Mouse (Mus musculus): ENCODE data around the gene Ctsf.
"Not testable (repeated sequence)": the region's sequence is repeated elsewhere in the genome, so short reads cannot be mapped to it uniquely, and the experiment has no call there.

Gene Ctsf

DNA sequence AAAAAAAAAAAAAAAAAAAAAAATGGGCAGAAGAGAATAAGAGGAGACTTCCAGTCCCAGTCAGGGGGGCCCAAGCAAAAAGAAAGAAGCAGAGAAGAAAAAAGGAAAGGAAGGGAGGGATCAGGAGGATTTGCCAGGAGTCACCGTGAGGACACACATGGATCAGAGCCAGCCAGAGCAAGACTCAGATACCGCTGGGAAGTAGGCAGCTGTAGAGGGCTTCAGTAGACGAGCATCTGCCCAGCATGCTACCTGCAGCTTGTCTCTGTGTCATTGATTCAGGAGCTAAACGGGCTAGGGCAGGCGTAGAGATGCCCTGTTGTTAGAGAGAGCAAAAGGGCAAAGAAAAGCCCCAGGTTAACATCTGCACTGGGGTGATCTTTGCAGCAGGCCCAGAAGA, 4.6 kb upstream of the Ctsf start:
- DNase-seq = no peak

GRCm38 (mm10) chr19:4855470-4855820, 515 bp downstream of the Ctsf start:
- no peak for DNase-seq

GRCm38 (mm10) chr19:4855951-4856350, 1.0 kb downstream of the Ctsf start:
- no peak for DNase-seq

DNA sequence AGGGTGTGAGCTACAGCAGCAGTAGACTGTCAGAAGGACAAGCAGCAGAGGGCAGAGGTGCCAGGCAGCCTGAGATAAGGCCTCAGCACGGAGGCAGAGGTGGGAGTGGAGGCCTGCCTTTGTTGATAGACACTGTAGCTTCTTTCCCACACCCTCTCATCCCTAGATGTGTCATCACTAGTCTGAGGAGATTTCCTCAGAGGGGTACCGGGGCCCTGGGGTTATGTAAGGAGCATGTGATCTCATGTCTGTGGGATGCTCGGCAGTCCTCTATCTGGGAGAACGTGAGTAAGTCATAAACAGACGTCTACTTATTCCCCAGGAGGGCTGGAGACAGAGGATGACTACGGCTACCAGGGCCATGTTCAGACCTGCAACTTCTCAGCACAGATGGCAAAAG, 4.2 kb downstream of the Ctsf start:
- no peak for DNase-seq

GRCm38 (mm10) chr19:4863048-4863447, 8.1 kb downstream of the Ctsf start:
- no peak for DNase-seq

DNA sequence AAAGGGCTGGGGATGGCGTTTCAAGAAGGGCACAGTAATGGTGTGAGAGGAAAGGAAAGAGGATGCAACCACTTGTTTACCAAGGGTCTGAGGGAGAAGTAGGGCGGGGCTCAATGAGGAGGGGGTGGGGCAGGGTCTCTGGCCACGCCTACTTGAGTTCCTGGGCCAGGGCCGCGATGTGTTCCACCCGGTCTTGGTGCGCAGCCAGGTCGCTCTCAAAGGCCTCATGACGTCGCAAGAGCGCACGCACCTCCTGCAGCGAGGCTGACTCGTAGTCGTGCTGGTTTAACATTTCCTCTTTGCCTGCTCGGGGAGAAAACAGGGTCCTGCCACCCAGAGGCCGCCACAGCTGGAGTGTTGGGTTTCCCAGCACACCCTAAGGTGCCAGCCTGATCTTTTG, 10.2 kb downstream of the Ctsf start:
- DNase-seq = no peak

DNA sequence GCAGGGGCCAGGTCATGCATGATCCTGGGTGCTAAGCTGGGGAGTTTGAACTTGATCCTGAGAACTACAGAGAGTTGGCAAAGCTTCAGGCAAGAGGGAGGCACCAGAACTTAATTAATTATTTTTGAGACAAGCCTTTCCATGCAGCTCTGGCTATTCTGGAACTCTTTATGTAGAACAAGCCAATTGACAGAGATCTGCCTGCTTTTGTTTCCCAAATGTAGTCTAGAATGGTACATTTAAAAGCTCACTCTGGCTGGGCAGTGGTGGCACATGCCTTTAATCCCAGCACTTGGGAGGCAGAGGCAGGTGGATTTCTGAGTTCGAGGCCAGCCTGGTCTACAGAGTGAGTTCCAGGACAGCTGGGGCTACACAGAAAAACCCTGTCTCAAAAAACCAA, 19.7 kb downstream of the Ctsf start:
- not testable (repeated sequence) for DNase-seq

GRCm38 (mm10) chr19:4876241-4876640, 21.3 kb downstream of the Ctsf start:
- no peak for DNase-seq

GRCm38 (mm10) chr19:4876755-4877154, 21.8 kb downstream of the Ctsf start:
- DNase-seq = no peak

DNA sequence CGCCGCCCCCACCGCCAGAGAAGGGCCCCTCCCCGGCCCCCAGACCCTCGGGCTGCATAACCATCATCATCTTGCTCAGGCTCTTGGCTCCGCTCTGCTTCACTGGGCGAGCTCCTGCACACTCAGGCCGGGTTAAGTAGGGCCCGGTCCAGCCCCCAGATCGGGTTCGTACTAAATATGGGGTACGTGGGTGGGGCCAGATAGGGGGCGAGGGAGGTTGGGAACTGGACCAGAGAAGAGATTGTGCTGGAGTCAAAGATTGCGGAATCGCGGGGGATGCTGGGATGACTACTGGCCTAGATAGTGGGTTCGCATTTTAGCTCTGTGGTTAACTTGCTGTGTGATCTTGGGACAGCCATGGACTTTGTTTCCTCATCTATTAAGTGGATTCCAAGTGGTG, 22.9 kb downstream of the Ctsf start, which contains the start of gene Actn3:
Gene Actn3 (minus strand): TSS at position 125 of the 400 bp plus-strand sequence.
- no peak for DNase-seq

DNA sequence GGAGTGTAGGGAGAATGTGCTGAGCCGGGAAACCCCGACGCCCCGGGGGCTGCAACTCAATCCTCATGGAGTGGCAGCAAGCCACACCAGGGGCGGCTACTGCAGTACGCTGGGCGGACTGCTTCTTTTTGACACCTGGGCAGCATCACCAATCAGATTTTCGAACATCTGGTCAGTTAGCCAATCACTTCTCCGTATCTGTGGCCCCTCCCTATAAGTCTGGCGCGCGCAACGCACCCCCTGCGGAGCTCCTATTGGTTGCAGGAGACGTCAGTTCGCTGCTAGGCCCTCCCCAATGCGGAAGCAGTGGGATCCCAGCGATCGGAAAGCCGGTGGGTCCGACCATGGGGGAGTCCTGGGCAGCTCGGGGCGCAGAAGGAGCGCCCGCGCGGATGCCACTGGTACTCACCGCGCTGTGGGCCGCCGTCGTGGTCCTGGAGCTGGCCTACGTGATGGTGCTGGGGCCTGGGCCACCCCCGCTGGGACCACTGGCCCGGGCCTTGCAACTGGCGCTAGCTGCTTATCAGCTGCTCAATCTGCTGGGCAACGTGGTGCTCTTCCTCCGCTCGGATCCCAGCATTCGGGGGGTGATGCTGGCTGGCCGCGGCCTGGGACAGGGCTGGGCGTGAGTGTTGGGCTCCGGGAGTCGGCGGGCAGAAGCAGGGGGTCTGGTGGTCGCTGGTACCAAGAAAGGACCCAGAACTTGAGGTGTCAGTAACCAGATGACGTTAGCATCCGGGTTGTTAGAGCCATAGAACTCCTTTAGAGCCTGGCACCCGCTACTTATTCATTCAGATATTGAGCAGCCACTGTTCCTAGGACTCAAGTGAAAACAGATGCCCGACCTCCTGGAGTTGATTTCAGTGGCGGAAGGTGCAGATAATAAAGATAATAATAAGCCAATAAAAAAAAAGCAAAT, 23.7 kb downstream of the Ctsf start, which contains the start of gene Zdhhc24:
Gene Zdhhc24 (plus strand): TSS at position 264 of the 919 bp plus-strand sequence.
- DNase-seq = peak; percentile 96

DNA sequence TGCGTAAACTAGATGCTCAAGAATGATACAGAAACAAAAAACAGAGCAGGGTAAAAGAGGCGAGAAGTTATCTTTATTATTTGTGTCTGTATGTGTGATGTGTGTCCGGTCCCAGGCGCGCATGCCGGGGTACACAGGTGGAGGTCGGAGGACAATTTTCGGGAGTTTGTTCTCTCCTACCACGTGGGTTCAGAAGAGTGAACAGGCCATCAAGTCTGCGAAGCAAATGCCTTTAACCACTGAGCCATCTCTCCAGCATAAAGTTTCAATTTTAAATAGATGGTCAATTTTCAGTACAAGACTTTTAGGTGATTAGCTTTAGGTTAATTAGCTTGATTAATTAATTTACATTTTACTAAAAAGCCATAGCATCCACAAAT, 24.4 kb downstream of the Ctsf start:
- DNase-seq = no peak

DNA sequence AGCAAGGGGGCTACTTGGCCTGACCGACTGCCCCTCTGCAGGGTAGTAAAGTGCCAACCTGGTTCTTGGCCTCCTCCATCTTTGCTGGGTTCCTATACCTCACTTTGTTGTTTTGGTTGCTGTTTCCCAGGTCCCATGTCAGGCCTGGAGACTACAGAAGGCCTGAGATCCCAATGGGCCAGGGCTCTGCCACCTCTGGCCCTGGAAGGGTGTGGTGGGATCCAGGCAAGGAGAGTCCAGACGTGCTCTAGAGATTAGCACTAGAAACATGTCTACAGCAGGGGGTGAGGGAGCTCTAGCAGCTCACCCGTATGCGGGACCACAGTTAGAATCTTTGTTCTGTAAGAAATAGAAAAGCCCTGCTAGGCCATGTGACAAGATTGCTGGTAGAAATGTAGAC, 29.0 kb downstream of the Ctsf start:
- no peak for DNase-seq

GRCm38 (mm10) chr19:4889791-4890190, 34.9 kb downstream of the Ctsf start:
- DNase-seq = no peak

DNA sequence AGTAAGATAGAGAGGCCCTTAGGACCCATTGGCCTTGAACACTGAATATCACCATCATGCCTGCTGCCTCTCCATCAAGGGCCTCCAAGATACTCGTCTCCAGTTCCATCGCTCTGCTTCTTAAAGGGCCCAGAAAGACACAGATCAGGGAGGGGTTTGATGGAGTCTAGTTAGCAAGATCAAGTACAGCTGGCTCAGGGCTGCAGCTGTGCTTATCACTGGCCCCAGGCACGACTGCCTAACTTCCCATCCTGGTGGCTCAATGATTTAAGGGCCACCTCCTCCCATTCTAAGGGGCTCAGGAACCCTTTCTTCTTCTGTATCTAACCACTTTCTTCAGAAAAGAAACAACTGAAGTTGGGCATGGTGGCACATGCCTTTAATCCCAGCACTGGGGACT, 36.9 kb downstream of the Ctsf start:
- no peak for DNase-seq

DNA sequence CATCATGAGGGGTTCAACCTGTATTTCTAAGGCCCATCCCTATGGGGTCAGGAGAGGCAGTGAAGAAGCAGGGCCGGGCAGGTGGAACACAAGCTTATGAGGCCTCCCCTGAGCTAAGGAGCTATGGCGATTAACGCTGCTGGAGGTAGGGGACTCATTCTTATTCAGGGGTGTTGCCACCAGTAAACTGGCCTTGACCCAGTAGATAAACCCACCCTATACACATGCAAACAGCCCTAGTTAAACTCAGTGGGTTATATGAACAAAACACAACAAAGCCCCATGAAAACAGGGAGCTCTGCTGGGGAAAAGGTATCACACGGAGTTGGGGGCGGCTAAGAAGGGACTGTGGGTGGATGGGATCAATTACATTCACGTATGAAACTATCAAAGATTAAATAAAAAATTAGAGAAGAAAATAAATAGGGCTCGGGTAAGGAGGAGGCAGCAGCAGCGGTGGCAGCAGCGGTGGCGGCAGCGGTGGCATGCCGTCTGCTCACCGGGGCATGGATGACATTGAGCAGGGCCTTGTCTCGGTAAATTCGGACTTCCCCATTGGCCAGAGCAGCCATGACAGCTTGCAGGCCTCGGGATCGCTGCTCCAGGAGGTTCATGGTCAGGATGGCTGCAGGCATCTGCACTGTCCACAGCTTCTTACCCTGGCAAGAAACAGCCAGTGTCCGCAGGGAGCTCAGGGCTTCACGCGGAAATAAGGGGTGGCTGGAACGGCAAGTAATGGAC, 42.0 kb downstream of the Ctsf start:
- DNase-seq = no peak

GRCm38 (mm10) chr19:4898972-4899371, 44.0 kb downstream of the Ctsf start:
- DNase-seq = no peak

GRCm38 (mm10) chr19:4899888-4900287, 45.0 kb downstream of the Ctsf start:
- DNase-seq = no peak

DNA sequence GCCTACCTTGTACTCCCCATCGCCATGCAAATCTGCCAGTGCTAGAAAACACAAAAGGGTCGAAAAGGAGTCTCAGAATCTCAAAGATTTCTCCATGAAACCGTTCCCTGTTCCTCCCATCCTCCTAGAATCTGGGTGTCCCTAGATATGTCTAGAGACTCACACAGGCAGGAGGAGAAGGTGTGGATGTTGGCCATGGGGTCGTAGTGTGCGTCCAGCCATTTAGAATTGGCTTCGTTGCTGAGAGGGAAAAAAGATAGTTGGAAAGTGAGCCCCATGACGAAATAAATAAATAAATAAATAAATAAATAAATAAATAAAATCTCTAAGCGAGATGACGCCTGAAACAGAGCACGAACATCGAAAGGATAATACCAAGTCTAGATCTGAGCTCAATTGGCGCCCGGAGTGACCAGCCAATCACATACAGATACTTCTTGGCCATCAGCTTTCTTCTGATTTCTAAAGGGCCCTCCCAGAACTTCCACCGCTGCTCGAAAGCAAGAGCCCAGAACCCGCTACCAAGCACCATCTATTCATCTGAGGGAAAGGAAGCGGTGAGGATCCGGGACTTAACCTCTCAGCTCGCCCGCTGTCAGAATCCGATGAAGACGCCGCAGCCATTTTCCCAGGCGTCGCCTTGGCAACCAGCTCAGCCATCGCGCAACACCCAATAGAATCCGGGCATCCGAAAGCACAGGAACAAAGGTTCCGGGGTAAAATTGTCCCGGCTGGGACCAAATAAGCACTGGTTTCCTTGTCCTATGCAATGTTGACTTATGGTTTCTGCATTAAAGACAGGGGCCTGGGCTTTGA, 51.3 kb downstream of the Ctsf start, which contains the start of gene Bbs1:
Gene Bbs1 (minus strand): TSS at position 650 of the 816 bp plus-strand sequence.
- peak; percentile 79 for DNase-seq

DNA sequence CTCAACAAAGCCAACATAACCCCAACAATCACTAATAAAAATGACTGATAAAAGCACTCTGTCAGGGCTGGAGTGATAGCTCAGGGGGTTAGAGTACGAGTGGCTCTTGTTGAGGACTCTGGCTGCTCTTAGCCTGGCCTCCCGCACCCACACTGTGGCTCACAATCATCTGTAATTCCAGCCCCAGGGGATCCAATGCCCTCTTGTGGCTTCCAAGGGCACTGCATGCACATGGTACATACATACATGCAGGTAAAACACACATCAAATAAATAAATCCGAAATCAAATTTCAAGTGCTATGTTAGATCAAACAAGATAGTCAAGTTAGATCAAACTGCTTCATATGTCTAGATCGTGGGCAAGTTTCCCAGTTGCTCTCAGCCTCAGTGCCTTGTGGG, 53.2 kb downstream of the Ctsf start:
- no peak for DNase-seq

DNA sequence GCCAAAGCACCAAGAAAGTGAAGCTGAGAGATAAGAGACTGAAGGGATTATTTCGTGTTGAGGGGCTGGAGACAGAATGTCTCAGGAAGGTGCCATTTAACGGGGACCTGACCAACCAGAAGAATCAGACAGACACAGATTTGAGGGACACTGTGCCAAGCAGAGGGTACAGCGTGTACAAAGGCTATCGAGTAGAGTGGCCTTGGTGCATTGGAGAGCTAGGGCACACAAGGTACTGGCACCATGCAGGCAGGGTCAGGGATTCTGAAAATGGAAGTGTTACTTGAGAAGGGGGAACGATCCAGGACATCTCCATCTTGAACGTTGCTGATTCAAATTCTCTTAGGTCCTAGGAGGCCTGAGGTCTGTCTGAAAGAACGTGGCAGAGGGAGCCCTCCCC, 54.4 kb downstream of the Ctsf start:
- no peak for DNase-seq
